Mouse (Mus musculus) liver, embryonic 14.5 days (tissue): ENCODE measurements around the gene Fsd1. TPM values are rescaled to one million over a fixed set of nuclear protein-coding genes. Genes with fewer than 3 reads are reported as not detected.
A peak's percentile ranks its signal among the peaks of the same experiment; 100 is the strongest.

Experiments
- ATAC-seq: fragments of 200-750 bp; cut with Nextera tagmentation; 2 replicates; pipeline ENCODE4 v1.8.0; 2017; ENCODE audit warnings: moderate number of reproducible peaks, mild to moderate bottlenecking, moderate library complexity; ENCODE audit not compliant: insufficient read depth
- DNase-seq, 3 experiments: peaks; one replicate each; pipeline ENCODE4 v3.0.0-alpha.2; 2012 to 2013; ENCODE audit warnings: low read depth in 3 of 3, low spot score in 3 of 3
- H3K27ac ChIP-seq: fragments of 300-500 bp; sonication (generic); 2 replicates; pipeline ENCODE4 v1.5.1; 2014; ENCODE audit warnings: moderate library complexity, mild to moderate bottlenecking, control low read depth, inconsistent platforms
- H3K27me3 ChIP-seq: fragments of 300-500 bp; sonication (generic); 2 replicates; pipeline ENCODE4 v1.6.1; 2014; ENCODE audit warnings: mild to moderate bottlenecking, low read length, moderate library complexity; ENCODE audit not compliant: control insufficient read depth, insufficient read depth
- H3K36me3 ChIP-seq: fragments of 300-500 bp; sonication (generic); replicated peaks from 2 replicates; pipeline ENCODE4 v1.6.1; 2014; ENCODE audit warnings: low read depth; ENCODE audit not compliant: control insufficient read depth, insufficient read depth
- H3K4me1 ChIP-seq, 2 experiments: fragments of 200-500 bp in 1 of 2; fragments of 300-500 bp in 1 of 2; sonication (generic) in 1 of 2; replicated peaks; 2 replicates each; pipeline ENCODE4 v1.6.1; 2012 to 2014; ENCODE audit warnings: antibody characterized with exemption in 1 of 2, inconsistent platforms in 1 of 2, low read length in 1 of 2; ENCODE audit not compliant: control insufficient read depth in 2 of 2, insufficient read depth in 2 of 2
- H3K4me2 ChIP-seq: fragments of 300-500 bp; sonication (generic); 2 replicates; pipeline ENCODE4 v1.6.1; 2014; ENCODE audit warnings: low read depth, mild to moderate bottlenecking, control low read depth, moderate library complexity
- H3K4me3 ChIP-seq, 2 experiments: fragments of 200-500 bp in 1 of 2; fragments of 300-500 bp in 1 of 2; sonication (generic) in 1 of 2; 2 replicates each; pipeline ENCODE4 v1.5.1; 2012 to 2014; ENCODE audit warnings: low read depth in 2 of 2, low read length in 2 of 2, mild to moderate bottlenecking in 2 of 2, control low read depth in 1 of 2, inconsistent platforms in 1 of 2, moderate library complexity in 1 of 2; ENCODE audit not compliant: insufficient read depth in 1 of 2
- H3K9ac ChIP-seq: fragments of 300-500 bp; sonication (generic); replicated peaks from 2 replicates; pipeline ENCODE4 v1.6.1; 2014; ENCODE audit warnings: mild to moderate bottlenecking, control low read depth, moderate library complexity
- H3K9me3 ChIP-seq: fragments of 300-500 bp; sonication (generic); 2 replicates; pipeline ENCODE4 v1.6.1; 2016; ENCODE audit warnings: low read length, mixed read lengths; ENCODE audit not compliant: control insufficient read depth
- CTCF ChIP-seq: IDR thresholded peaks from 2 replicates; pipeline ENCODE4 v1.5.1; 2016; ENCODE audit warnings: antibody characterized with exemption, low read depth, control low read depth
- EP300 ChIP-seq: IDR thresholded peaks from 2 replicates; pipeline ENCODE4 v1.6.1; 2016; ENCODE audit warnings: antibody characterized with exemption, low read depth
- WGBS: fragments of 180-500 bp; shearing (Covaris S2); extraction: QIAGEN DNeasy Blood & Tissue Kit; methylation state at CpG from one replicate; pipeline ENCODE4 v1.1.7; 2014; ENCODE audit not compliant: insufficient replicate concordance; 5-methylcytosine and 5-hydroxymethylcytosine counted together
- polyA plus RNA-seq, 2 experiments: library from polyadenylated mRNA; depleted of rRNA in 1 of 2; stranded (reverse) in 1 of 2; unstranded in 1 of 2; fragments of >200 nt; fragmentation: Nextera tagmentation in 1 of 2; extraction: Ambion mirVana in 1 of 2; gene quantifications; 2 replicates each; pipeline versions ENCODE4 v1.2.1 to v1.2.3; 2012 to 2014

The Fsd1 gene
- polyA plus RNA-seq, 2 experiments, result 0.19 to 0.30 TPM

DNA sequence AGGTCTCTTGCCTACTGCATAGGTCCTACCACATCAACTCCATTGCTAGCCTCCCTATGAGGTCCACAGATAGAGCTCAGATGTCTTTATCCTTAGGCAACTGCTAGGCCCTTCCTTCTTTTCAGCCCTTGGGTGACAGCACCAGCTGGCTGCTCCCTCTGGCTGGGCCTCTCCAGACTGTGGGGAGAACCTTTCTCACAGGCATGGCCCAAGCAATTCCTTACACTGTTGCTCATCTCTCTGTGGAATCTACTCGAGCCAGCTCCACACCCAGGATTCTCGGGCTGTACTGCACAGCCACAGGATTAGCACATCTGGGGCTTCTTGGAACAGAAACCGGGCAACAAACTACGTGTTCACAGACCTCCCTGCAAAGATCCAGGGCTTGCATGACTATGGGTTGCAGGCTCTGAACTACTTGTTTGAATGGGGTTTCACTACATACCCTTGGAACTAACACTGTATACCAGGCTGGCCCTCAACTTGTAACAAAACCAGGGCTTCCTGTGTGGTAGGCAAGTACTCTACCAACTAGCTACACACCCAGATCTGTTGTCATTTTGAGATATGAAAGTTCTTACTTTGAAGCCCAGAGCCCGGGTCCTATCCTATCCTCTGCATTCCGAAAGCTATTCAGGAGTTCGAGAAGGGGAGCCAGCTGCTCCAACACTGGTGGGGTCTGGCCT lies 47.9 kb downstream of the Fsd1 start:
- Histone ChIP-seq H3K4me3 (peak overlapping the region in 1 of 2 experiments; percentile 93; a peak in 2 of 4 replicates), H3K9me3 (no peaks in the 10 kb centered on the region), H3K27ac (no peak overlapping the region), H3K36me3 (no peaks in the 10 kb centered on the region), H3K4me1 (peaks cover 14 to 29% of the 10 kb centered on the region in 2 experiments), H3K4me2 (peak overlapping the region; percentile 82), H3K9ac (peak overlapping the region; percentile 72; the same call in 1 of the 2 replicates), H3K27me3 (no peaks in the 10 kb centered on the region)
- ATAC-seq (no peak), DNase-seq (no peak)
- 74% methylated on average over 7 of the region's 7 CpGs for WGBS
- TF ChIP-seq EP300 (no peak), CTCF (no peak)

DNA sequence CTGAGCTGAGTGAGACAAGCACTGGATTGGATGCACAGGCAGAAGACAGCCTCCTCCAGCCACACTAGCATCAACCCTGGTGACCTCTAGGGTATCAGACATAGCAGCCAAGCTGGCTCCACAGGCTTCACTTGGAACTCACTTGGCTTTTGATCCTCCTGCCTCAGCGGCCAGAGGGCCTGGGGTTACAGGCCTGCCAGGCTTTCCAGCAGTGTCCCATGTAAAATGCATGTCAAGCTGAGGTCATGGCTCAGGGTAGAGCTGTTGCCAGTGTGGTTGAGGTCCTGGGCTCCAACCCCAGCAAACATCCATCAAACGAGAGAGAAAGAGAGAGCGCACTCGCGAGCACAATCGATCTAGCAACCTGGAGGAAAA lies 48.4 kb downstream of the Fsd1 start:
- Histone ChIP-seq H3K9me3 (no peaks in the 10 kb centered on the region), H3K4me2 (peak overlapping the region; percentile 82), H3K27ac (no peak overlapping the region; the same call in none of the 2 replicates), H3K36me3 (no peaks in the 10 kb centered on the region), H3K27me3 (no peaks in the 10 kb centered on the region), H3K9ac (peak overlapping the region; percentile 72), H3K4me1 (peaks cover 14 to 29% of the 10 kb centered on the region in 2 experiments), H3K4me3 (peak overlapping the region; percentile 76 to 93)
- ATAC-seq, result no peak
- TF ChIP-seq EP300 (no peak), CTCF (no peak)
- 84% methylated on average over 6 of the region's 6 CpGs for WGBS
- DNase-seq, result no peak

DNA sequence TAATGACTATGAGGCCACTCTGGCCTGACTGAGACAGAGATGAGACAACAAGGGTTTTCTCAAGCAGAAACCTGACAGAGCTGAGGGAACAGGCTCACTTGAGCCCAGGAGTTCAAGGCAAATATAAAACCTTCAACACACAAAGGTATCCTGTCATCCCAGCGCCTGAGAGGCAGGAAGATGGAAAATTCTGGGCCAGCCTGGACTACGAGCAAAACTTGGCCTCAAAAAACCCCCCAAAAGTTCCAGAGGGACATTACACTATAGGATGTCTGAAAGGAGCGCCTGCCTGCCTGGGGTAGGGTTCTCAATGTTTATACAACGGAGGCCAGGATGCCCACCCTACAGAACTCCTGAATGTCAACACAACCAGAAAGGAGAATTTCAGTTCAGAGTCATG lies 48.9 kb downstream of the Fsd1 start:
- Histone ChIP-seq H3K9me3 (no peaks in the 10 kb centered on the region), H3K9ac (peak overlapping the region; percentile 72), H3K36me3 (no peaks in the 10 kb centered on the region), H3K4me2 (peak overlapping the region; percentile 82), H3K27ac (no peak overlapping the region; the same call in 1 of the 2 replicates), H3K27me3 (no peaks in the 10 kb centered on the region), H3K4me3 (peak overlapping the region; percentile 76 to 93), H3K4me1 (peaks cover 14 to 29% of the 10 kb centered on the region in 2 experiments)
- WGBS, result 71% methylated on average over 4 of the region's 4 CpGs
- ATAC-seq (no peak), DNase-seq (no peak)
- TF ChIP-seq EP300 (no peak), CTCF (no peak)

DNA sequence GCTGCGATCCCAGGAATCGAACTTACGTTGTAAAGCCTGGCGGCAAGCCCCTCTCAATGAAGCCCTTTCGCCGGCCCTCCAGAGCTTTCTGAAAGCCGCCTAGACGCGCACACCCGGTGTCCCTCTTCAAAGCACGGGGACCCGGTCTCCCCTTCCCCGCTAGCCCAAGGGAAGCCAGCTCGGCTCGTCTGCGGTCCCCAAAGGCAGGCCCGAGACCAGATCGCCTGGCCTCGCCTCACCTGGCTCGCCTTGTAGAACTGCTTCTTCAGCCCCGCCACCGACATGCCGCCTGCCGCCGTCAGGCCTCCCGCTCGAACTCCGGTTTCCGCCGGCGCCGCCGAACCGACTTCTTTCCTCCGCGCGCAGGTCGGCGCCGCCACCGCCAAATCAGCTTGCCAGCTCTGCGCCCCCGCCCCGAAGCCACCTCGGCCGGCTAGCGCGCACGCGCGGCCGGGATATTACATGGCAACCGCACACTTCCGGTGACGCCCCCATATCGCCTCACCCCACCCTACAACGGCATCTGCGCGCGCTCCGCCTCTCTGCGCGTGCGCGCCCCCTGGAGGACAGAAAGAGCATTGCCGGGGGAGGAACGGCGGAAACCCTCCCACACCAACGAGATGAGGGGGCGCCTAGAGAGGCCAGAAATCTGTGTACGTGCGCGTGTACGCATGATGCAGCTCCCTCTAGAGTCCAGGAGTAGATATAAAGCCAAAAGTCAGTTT lies 50.0 kb downstream of the Fsd1 start, which contains the start of gene Sh3gl1:
Sh3gl1 (minus strand) TSS at position 460 of the 725 bp plus-strand sequence.
- Histone ChIP-seq H3K27ac (peak within 1 kb of the TSS; percentile 28), H3K27me3 (no peaks in the 10 kb centered on the region), H3K36me3 (no peaks in the 10 kb centered on the region), H3K4me2 (peak within 1 kb of the TSS; percentile 82), H3K9me3 (no peaks in the 10 kb centered on the region), H3K4me1 (peaks cover 14 to 27% of the 10 kb centered on the region in 2 experiments), H3K9ac (peak within 1 kb of the TSS; percentile 72), H3K4me3 (peak within 1 kb of the TSS; percentile 76 to 93)
- peak; percentile 86 for ATAC-seq
- under 1% methylated on average over 74 of the region's 74 CpGs for WGBS
- peak; percentile 53; the same call in 1 of the 2 replicates for TF ChIP-seq EP300
- TF ChIP-seq CTCF, result peak; percentile 99
- DNase-seq, result peak; percentile 95 to 96 (median 95)

DNA sequence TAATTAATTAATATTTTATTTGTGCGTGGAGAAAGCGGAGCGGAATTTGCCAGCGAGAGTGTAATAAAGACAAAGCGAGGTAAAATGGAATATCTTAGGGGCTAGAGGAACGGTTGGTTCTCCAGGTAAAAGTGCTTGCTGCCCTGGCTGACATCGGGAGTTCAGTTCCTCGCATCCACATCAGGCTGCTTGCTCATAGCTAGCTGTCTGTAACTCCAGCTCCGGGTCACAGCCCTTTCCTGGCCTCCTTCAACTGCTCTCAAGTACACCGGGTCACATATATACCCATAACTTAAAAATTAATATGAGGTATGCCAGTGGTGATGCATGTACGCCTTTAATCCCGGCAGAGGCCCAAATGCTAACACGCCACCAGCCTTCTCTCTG lies 50.6 kb downstream of the Fsd1 start:
- TF ChIP-seq EP300, result no peak
- H3K9me3 ChIP-seq, result no peaks in the 10 kb centered on the region
- no peaks in the 10 kb centered on the region for H3K27me3 ChIP-seq
- H3K4me2 ChIP-seq, result peak overlapping the region; percentile 58
- H3K36me3 ChIP-seq, result no peaks in the 10 kb centered on the region
- H3K4me1 ChIP-seq, result peaks cover 18 to 31% of the 10 kb centered on the region in 2 experiments
- WGBS, result 34% methylated on average over 13 of the region's 13 CpGs
- ATAC-seq, result no peak
- peak overlapping the region; percentile 44 for H3K9ac ChIP-seq
- H3K4me3 ChIP-seq, result peak overlapping the region; percentile 41 to 46
- no peak for DNase-seq
- H3K27ac ChIP-seq, result peak overlapping the region; percentile 4; the same call in 1 of the 2 replicates
